Mouse (Mus musculus) hindbrain, embryonic 13.5 days (tissue): ENCODE data around the gene Tbrg4. TPM values are rescaled to one million over a fixed set of nuclear protein-coding genes. Genes with fewer than 3 reads are reported as not detected.

Experiments used
- ATAC-seq: fragments of 200-750 bp; cut with Nextera tagmentation; 2 replicates; pipeline ENCODE4 v1.8.0; 2017; ENCODE audit warnings: moderate TSS enrichment; ENCODE audit not compliant: low FRiP score
- H3K27ac ChIP-seq: fragments of 300-500 bp; sonication (generic); 2 replicates; pipeline ENCODE4 v1.5.1; 2015; ENCODE audit warnings: inconsistent platforms, mild to moderate bottlenecking, moderate library complexity
- H3K27me3 ChIP-seq: fragments of 300-500 bp; sonication (generic); 2 replicates; pipeline ENCODE4 v1.6.1; 2015; ENCODE audit warnings: mild to moderate bottlenecking, inconsistent platforms
- H3K36me3 ChIP-seq: fragments of 300-500 bp; sonication (generic); 2 replicates; pipeline ENCODE4 v1.6.1; 2015; ENCODE audit warnings: mild to moderate bottlenecking, inconsistent platforms
- H3K4me1 ChIP-seq: fragments of 300-500 bp; sonication (generic); replicated peaks from 2 replicates; pipeline ENCODE4 v1.6.1; 2015; ENCODE audit warnings: inconsistent platforms
- H3K4me2 ChIP-seq: fragments of 300-500 bp; sonication (generic); 2 replicates; pipeline ENCODE4 v1.6.1; 2015; ENCODE audit warnings: inconsistent platforms, mild to moderate bottlenecking, moderate library complexity
- H3K4me3 ChIP-seq: fragments of 300-500 bp; sonication (generic); 2 replicates; pipeline ENCODE4 v1.5.1; 2015; ENCODE audit warnings: mild to moderate bottlenecking, inconsistent platforms
- H3K9ac ChIP-seq: fragments of 300-500 bp; sonication (generic); 2 replicates; pipeline ENCODE4 v1.6.1; 2015; ENCODE audit warnings: mild to moderate bottlenecking, inconsistent platforms
- H3K9me3 ChIP-seq: fragments of 300-500 bp; sonication (generic); 2 replicates; pipeline ENCODE4 v1.6.1; 2016; ENCODE audit warnings: inconsistent platforms
- WGBS: fragments of 180-500 bp; shearing (Covaris S2); methylation state at CpG from one replicate; pipeline ENCODE4 v1.1.7; 2015; 5-methylcytosine and 5-hydroxymethylcytosine counted together
- polyA plus RNA-seq: library from polyadenylated mRNA; unstranded; fragments of >200 nt; fragmentation: Nextera tagmentation; extraction: Ambion mirVana; gene quantifications from 2 replicates; pipeline ENCODE4 v1.2.1, GENCODE M21; 2015

Tbrg4 gene
- polyA plus RNA-seq, 1 experiment from 2014 or later = 29.2 TPM

GRCm38 (mm10) chr11:6598191-6598889, 27.5 kb downstream of the Tbrg4 start:
- H3K36me3 ChIP-seq = peaks cover 87% of the 10 kb centered on the region
- peak overlapping the region; percentile 33 for H3K4me3 ChIP-seq
- H3K4me1 ChIP-seq = peaks cover 61% of the 10 kb centered on the region
- H3K9ac ChIP-seq = peak overlapping the region; percentile 73
- no peaks in the 10 kb centered on the region for H3K27me3 ChIP-seq
- no peaks in the 10 kb centered on the region for H3K9me3 ChIP-seq
- ATAC-seq = peak; percentile 2; the same call in 1 of the 2 replicates
- H3K27ac ChIP-seq = peak overlapping the region; percentile 89
- 60% methylated on average over 19 of the region's 19 CpGs for WGBS
- peak overlapping the region; percentile 58 for H3K4me2 ChIP-seq

GRCm38 (mm10) chr11:6597523-6597922, 28.3 kb downstream of the Tbrg4 start:
- Histone ChIP-seq H3K9ac (no peak overlapping the region), H3K4me1 (peaks cover 52% of the 10 kb centered on the region), H3K4me3 (no peak overlapping the region), H3K27me3 (no peaks in the 10 kb centered on the region), H3K9me3 (no peaks in the 10 kb centered on the region), H3K4me2 (no peak overlapping the region), H3K27ac (peak overlapping the region; percentile 89), H3K36me3 (peaks cover 88% of the 10 kb centered on the region)
- ATAC-seq = 0 out of 2 replicates have a peak, but pooled peaks have one; percentile 7
- 72% methylated on average over 7 of the region's 7 CpGs for WGBS

DNA sequence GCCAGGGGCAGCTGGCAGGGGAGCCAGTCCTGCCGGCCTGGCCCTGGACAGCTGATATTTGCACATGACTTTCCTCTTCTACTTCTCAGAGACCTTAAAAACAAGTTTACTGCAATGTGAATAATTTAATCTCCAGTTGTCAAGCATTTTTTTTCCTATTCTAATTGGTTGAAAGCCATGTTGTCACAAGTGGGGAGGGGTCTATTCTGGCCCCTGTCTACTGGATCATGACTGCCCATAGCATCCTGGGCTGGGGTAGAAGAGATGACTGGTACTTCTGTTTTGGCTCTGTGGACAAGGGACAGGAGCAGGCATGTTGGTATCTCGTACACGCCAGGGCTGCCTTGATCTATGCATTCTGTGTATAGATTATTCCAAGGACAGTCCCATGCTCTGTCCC, 29.3 kb downstream of the Tbrg4 start:
- no peaks in the 10 kb centered on the region for H3K9me3 ChIP-seq
- no peak overlapping the region for H3K4me3 ChIP-seq
- H3K27me3 ChIP-seq = no peaks in the 10 kb centered on the region
- H3K9ac ChIP-seq = no peak overlapping the region
- peaks cover 88% of the 10 kb centered on the region for H3K36me3 ChIP-seq
- H3K4me1 ChIP-seq = peaks cover 43% of the 10 kb centered on the region
- 90% methylated on average over 3 of the region's 3 CpGs for WGBS
- H3K4me2 ChIP-seq = no peak overlapping the region
- no peak for ATAC-seq
- H3K27ac ChIP-seq = peak overlapping the region; percentile 89

DNA sequence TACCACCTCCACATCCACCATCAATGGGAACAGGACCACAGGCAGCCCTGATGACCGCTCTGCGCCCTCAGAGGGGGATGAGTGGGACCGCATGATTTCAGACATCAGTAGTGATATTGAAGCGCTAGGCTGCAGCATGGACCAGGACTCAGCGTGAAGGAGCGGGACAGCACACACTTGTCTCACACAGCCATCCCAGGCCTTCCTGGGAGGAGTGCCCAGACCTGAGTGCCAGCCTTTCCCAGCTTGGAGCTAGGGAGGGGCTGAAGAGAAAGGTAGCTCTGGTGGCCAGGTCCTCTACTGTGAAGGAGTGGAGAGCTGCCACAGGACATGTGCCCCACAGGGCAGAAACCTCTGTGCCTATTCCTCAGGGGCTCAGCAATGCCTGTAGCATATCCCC, 29.7 kb downstream of the Tbrg4 start:
- Histone ChIP-seq H3K27me3 (no peaks in the 10 kb centered on the region), H3K9ac (no peak overlapping the region), H3K36me3 (peaks cover 88% of the 10 kb centered on the region), H3K4me1 (peaks cover 39% of the 10 kb centered on the region), H3K9me3 (no peaks in the 10 kb centered on the region), H3K4me2 (no peak overlapping the region), H3K4me3 (no peak overlapping the region), H3K27ac (0 out of 2 replicates have a peak overlapping the region, but pooled peaks have one; percentile 13)
- WGBS = 97% methylated on average over 6 of the region's 6 CpGs
- no peak for ATAC-seq

DNA sequence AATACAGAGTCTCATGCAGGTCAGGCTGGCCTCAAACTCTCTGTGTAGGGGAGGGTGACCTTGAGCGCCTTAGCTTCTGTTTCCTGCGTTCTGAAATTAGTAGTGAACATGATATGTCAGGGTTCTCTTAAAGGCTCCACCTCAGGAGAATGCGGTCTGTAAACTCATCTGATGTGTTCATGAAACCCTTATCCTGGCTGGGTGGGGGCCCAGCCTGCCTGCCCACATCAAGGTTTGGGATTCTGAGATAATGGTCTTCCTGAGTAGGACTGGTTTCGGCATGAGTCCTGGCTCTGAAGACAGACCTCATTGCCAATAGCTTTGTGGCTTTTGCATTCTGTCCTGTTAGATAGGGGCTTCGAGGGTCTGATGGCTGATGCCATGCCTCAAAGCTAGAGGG, 30.5 kb downstream of the Tbrg4 start:
- 93% methylated on average over 5 of the region's 5 CpGs for WGBS
- Histone ChIP-seq H3K4me1 (peaks cover 31% of the 10 kb centered on the region), H3K27ac (no peak overlapping the region), H3K36me3 (peaks cover 88% of the 10 kb centered on the region), H3K27me3 (no peaks in the 10 kb centered on the region), H3K9me3 (no peaks in the 10 kb centered on the region), H3K4me3 (no peak overlapping the region), H3K4me2 (no peak overlapping the region), H3K9ac (no peak overlapping the region)
- no peak for ATAC-seq

GRCm38 (mm10) chr11:6594845-6595244, 31.0 kb downstream of the Tbrg4 start:
- Histone ChIP-seq H3K9ac (no peak overlapping the region), H3K27ac (no peak overlapping the region), H3K4me3 (no peak overlapping the region), H3K36me3 (peaks cover 88% of the 10 kb centered on the region), H3K4me2 (no peak overlapping the region), H3K9me3 (no peaks in the 10 kb centered on the region), H3K4me1 (peaks cover 26% of the 10 kb centered on the region), H3K27me3 (no peaks in the 10 kb centered on the region)
- ATAC-seq = no peak
- 91% methylated on average over 6 of the region's 6 CpGs for WGBS

DNA sequence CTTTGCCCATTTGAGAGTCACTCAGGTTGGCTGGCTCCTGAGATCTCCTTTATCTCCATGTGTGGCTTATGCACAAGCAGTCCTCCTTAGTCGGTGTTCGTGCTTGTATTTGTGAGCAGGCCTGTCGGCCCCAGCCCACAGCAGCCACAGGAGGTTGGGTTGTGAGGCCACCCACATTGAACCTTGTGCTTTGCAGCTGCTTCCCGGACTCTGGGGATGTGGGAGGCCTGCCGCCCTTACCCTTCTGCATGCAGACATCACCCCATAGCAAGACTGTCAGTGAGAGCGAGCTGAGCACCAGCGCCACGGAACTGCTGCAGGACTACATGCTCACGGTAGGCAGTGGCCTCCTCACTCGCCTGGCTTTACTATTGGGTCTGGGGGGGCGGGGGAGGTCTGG, 32.5 kb downstream of the Tbrg4 start:
- WGBS = 77% methylated on average over 11 of the region's 11 CpGs
- H3K4me3 ChIP-seq = no peak overlapping the region
- peaks cover 97% of the 10 kb centered on the region for H3K36me3 ChIP-seq
- no peak for ATAC-seq
- no peaks in the 10 kb centered on the region for H3K27me3 ChIP-seq
- peaks cover 11% of the 10 kb centered on the region for H3K4me1 ChIP-seq
- no peak overlapping the region for H3K27ac ChIP-seq
- H3K9me3 ChIP-seq = no peaks in the 10 kb centered on the region
- no peak overlapping the region for H3K9ac ChIP-seq
- H3K4me2 ChIP-seq = no peak overlapping the region

DNA sequence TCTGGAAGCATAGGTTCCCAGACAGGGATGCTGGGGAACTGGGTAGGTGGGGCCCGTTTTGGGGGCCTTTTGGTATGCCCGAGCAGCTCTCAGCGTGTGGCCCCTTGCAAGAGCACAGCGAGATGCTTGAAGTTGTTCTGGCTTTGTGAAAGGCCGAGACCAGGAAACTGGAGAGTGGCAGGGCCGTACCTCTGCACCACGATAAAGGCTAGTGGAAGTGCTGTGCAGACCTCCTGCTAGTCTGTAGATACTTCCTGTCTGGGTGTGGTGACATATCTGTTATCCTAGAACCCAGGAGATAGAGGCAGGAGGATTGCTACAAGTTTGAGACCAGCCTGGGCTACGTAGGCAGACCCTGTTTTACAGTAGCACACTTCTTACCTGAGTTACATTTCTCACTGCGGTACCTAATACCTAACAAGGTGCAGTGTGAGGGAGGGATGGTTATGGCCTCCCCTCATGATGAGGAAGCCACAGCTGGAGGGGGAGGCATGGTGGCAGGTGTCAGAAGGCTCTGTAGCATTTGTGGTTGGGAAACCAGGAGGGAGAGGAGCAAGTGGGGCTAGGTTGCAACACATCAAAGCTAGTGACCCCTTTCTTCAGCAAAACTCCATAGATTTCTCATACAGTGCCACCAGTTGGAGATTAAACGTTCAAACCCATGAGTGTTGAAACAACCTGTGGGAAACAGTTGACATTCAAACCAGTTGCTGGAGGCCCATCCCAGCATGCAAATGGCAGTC, 34.8 kb downstream of the Tbrg4 start:
- Histone ChIP-seq H3K4me1 (no peaks in the 10 kb centered on the region), H3K9me3 (no peaks in the 10 kb centered on the region), H3K4me2 (no peak overlapping the region), H3K36me3 (peaks cover 88% of the 10 kb centered on the region), H3K27ac (no peak overlapping the region), H3K9ac (no peak overlapping the region), H3K4me3 (no peak overlapping the region), H3K27me3 (no peaks in the 10 kb centered on the region)
- no peak for ATAC-seq
- 84% methylated on average over 10 of the region's 10 CpGs for WGBS

- H3K36me3 ChIP-seq = peaks cover 88% of the 10 kb centered on the region
- no peak for ATAC-seq
- no peaks in the 10 kb centered on the region for H3K9me3 ChIP-seq
- WGBS = 91% methylated on average over 7 of the region's 7 CpGs
- no peaks in the 10 kb centered on the region for H3K27me3 ChIP-seq
- no peak overlapping the region for H3K4me3 ChIP-seq
- H3K9ac ChIP-seq = no peak overlapping the region
- H3K27ac ChIP-seq = no peak overlapping the region
- H3K4me2 ChIP-seq = no peak overlapping the region
- H3K4me1 ChIP-seq = no peaks in the 10 kb centered on the region
These were observed 36.0 kb downstream of the Tbrg4 start for GRCm38 (mm10) chr11:6589838-6590237.

- Histone ChIP-seq H3K27ac (no peak overlapping the region), H3K27me3 (no peaks in the 10 kb centered on the region), H3K36me3 (peaks cover 76% of the 10 kb centered on the region), H3K4me3 (no peak overlapping the region), H3K9ac (no peak overlapping the region), H3K4me2 (no peak overlapping the region), H3K9me3 (no peaks in the 10 kb centered on the region), H3K4me1 (no peaks in the 10 kb centered on the region)
- ATAC-seq = no peak
- 96% methylated on average over 7 of the region's 7 CpGs for WGBS
These were observed 37.6 kb downstream of the Tbrg4 start for GRCm38 (mm10) chr11:6588295-6588694.

DNA sequence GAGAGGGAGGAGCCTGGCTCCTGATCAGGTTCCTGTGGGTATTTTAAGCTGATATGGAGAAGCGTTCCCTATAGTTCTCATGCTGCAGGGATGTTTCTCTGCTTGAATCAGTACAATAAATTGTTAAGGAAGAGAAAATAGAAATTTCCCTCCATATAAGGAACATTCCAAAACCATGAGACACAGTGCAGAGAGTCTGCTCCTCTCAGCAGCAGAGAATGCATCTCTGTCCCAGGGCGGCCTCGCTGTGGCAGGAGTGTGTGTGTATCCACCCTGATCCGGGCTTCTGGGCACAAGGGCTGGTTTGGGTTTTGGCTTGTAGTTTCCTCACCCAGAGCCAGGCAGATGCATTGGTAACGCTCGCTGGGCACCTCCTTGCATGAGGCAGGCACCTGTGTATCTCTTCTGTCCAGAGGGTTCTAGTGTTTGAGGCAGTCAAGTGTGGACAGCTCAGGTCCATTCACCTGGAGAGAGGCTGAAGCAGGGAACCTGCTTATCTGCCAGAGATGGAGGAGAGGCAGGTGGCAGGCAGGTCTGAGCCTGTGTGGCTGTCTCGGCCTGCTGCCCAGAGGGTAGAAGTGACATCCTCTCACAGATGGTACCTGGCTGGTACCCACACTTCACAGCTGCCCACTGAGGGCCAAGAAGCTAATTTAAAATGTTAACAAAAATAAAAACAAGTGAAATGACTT, 38.5 kb downstream of the Tbrg4 start:
- Histone ChIP-seq H3K27ac (no peak overlapping the region), H3K4me2 (no peak overlapping the region), H3K36me3 (peaks cover 69% of the 10 kb centered on the region), H3K4me1 (no peaks in the 10 kb centered on the region), H3K4me3 (no peak overlapping the region), H3K27me3 (no peaks in the 10 kb centered on the region), H3K9me3 (no peaks in the 10 kb centered on the region), H3K9ac (no peak overlapping the region)
- ATAC-seq = no peak
- WGBS = 95% methylated on average over 7 of the region's 7 CpGs

- no peaks in the 10 kb centered on the region for H3K27me3 ChIP-seq
- H3K9ac ChIP-seq = no peak overlapping the region
- no peak overlapping the region for H3K4me2 ChIP-seq
- H3K4me1 ChIP-seq = no peaks in the 10 kb centered on the region
- H3K27ac ChIP-seq = no peak overlapping the region
- 94% methylated on average over 3 of the region's 3 CpGs for WGBS
- H3K36me3 ChIP-seq = peaks cover 62% of the 10 kb centered on the region
- ATAC-seq = no peak
- no peak overlapping the region for H3K4me3 ChIP-seq
- H3K9me3 ChIP-seq = no peaks in the 10 kb centered on the region
These were observed 39.2 kb downstream of the Tbrg4 start for GRCm38 (mm10) chr11:6586660-6587059.
